Mouse (Mus musculus): Measurements from ENCODE around the gene Asb7. TPM values are rescaled to one million over a fixed set of nuclear protein-coding genes. Genes with fewer than 3 reads are reported as not detected.
A peak's percentile ranks its signal among the peaks of the same experiment; 100 is the strongest.

The Asb7 gene
- 6.5 and 6.8 TPM in 2 replicates for polyA plus RNA-seq (2016; fragmentation: Nextera tagmentation; extraction: Ambion mirVana)

GRCm38 (mm10) chr7:66689294-66689619 lies at the start of gene Asb7:
Gene Asb7 (minus strand): TSS chr7:66689596.
- peak within 1 kb of the TSS; percentile 73 for H3K27ac ChIP-seq
- H3K4me1 ChIP-seq: peaks cover 27% of the 10 kb centered on the region
- peak within 1 kb of the TSS; percentile 90 for H3K4me2 ChIP-seq
- ATAC-seq: no peak
- under 1% methylated on average over 18 of the region's 18 CpGs for WGBS (ENCODE audit: insufficient replicate concordance)
- H3K4me3 ChIP-seq: peak within 1 kb of the TSS; percentile 81
- no peaks in the 10 kb centered on the region for H3K27me3 ChIP-seq (replicated peaks)
- H3K9ac ChIP-seq: peak within 1 kb of the TSS; percentile 81
- H3K36me3 ChIP-seq: peaks cover 4% of the 10 kb centered on the region; the same call in 1 of the 2 replicates
- H3K9me3 ChIP-seq (replicated peaks): no peaks in the 10 kb centered on the region

- 67% methylated on average over 4 of the region's 4 CpGs for WGBS (ENCODE audit: insufficient replicate concordance)
- H3K9me3 ChIP-seq (replicated peaks): no peaks in the 10 kb centered on the region
- H3K27ac ChIP-seq: no peak overlapping the region
- no peaks in the 10 kb centered on the region for H3K36me3 ChIP-seq
- no peak overlapping the region for H3K9ac ChIP-seq
- H3K4me1 ChIP-seq: no peaks in the 10 kb centered on the region
- ATAC-seq: no peak
- no peak overlapping the region for H3K4me3 ChIP-seq
- H3K4me2 ChIP-seq: no peak overlapping the region
- no peaks in the 10 kb centered on the region for H3K27me3 ChIP-seq (replicated peaks)
These were observed 48.0 kb upstream of the Asb7 start for GRCm38 (mm10) chr7:66737418-66737817.

GRCm38 (mm10) chr7:66734993-66735392 lies 45.6 kb upstream of the Asb7 start:
- 71% methylated on average over 6 of the region's 6 CpGs for WGBS (ENCODE audit: insufficient replicate concordance)
- no peaks in the 10 kb centered on the region for H3K4me1 ChIP-seq
- H3K36me3 ChIP-seq: no peaks in the 10 kb centered on the region
- no peaks in the 10 kb centered on the region for H3K9me3 ChIP-seq (replicated peaks)
- no peak overlapping the region for H3K9ac ChIP-seq
- H3K4me3 ChIP-seq: no peak overlapping the region
- H3K27ac ChIP-seq: no peak overlapping the region
- no peak overlapping the region for H3K4me2 ChIP-seq
- no peaks in the 10 kb centered on the region for H3K27me3 ChIP-seq (replicated peaks)
- ATAC-seq: no peak

- Histone ChIP-seq H3K27me3 (replicated peaks) (no peaks in the 10 kb centered on the region), H3K4me1 (no peaks in the 10 kb centered on the region), H3K36me3 (no peaks in the 10 kb centered on the region), H3K4me2 (no peak overlapping the region), H3K9ac (no peak overlapping the region), H3K9me3 (replicated peaks) (no peaks in the 10 kb centered on the region), H3K4me3 (no peak overlapping the region), H3K27ac (no peak overlapping the region)
- ATAC-seq: no peak
- WGBS (ENCODE audit: insufficient replicate concordance): 76% methylated on average over 4 of the region's 4 CpGs
These were observed 45.1 kb upstream of the Asb7 start for GRCm38 (mm10) chr7:66734466-66734865.

- Histone ChIP-seq H3K9me3 (replicated peaks) (no peaks in the 10 kb centered on the region), H3K4me3 (no peak overlapping the region), H3K27ac (no peak overlapping the region), H3K9ac (no peak overlapping the region), H3K36me3 (no peaks in the 10 kb centered on the region), H3K4me1 (no peaks in the 10 kb centered on the region), H3K27me3 (replicated peaks) (no peaks in the 10 kb centered on the region), H3K4me2 (no peak overlapping the region)
- WGBS (ENCODE audit: insufficient replicate concordance): 83% methylated on average over 11 of the region's 11 CpGs
- ATAC-seq: no peak
These were observed 44.5 kb upstream of the Asb7 start for GRCm38 (mm10) chr7:66733882-66734281.

GRCm38 (mm10) chr7:66733431-66733830 lies 44.0 kb upstream of the Asb7 start:
- no peaks in the 10 kb centered on the region for H3K4me1 ChIP-seq
- no peaks in the 10 kb centered on the region for H3K27me3 ChIP-seq (replicated peaks)
- no peak overlapping the region for H3K4me2 ChIP-seq
- no peak overlapping the region for H3K9ac ChIP-seq
- no peaks in the 10 kb centered on the region for H3K36me3 ChIP-seq
- no peaks in the 10 kb centered on the region for H3K9me3 ChIP-seq (replicated peaks)
- H3K4me3 ChIP-seq: no peak overlapping the region
- 82% methylated on average over 17 of the region's 17 CpGs for WGBS (ENCODE audit: insufficient replicate concordance)
- H3K27ac ChIP-seq: no peak overlapping the region
- ATAC-seq: no peak

- Histone ChIP-seq H3K27me3 (replicated peaks) (no peaks in the 10 kb centered on the region), H3K36me3 (no peaks in the 10 kb centered on the region), H3K4me2 (no peak overlapping the region), H3K4me1 (no peaks in the 10 kb centered on the region), H3K4me3 (no peak overlapping the region), H3K27ac (no peak overlapping the region), H3K9me3 (replicated peaks) (no peaks in the 10 kb centered on the region), H3K9ac (no peak overlapping the region)
- WGBS (ENCODE audit: insufficient replicate concordance): 80% methylated on average over 2 of the region's 2 CpGs
- no peak for ATAC-seq
These were observed 39.8 kb upstream of the Asb7 start for GRCm38 (mm10) chr7:66729232-66729631.

GRCm38 (mm10) chr7:66728072-66728471 lies 38.7 kb upstream of the Asb7 start:
- H3K4me1 ChIP-seq: no peaks in the 10 kb centered on the region
- H3K9me3 ChIP-seq (replicated peaks): no peaks in the 10 kb centered on the region
- no peak overlapping the region for H3K9ac ChIP-seq
- H3K4me3 ChIP-seq: no peak overlapping the region
- ATAC-seq: no peak
- H3K27me3 ChIP-seq (replicated peaks): no peaks in the 10 kb centered on the region
- H3K27ac ChIP-seq: no peak overlapping the region
- no peak overlapping the region for H3K4me2 ChIP-seq
- no peaks in the 10 kb centered on the region for H3K36me3 ChIP-seq
- 85% methylated on average over 6 of the region's 6 CpGs for WGBS (ENCODE audit: insufficient replicate concordance)

- Histone ChIP-seq H3K36me3 (no peaks in the 10 kb centered on the region), H3K9me3 (replicated peaks) (no peaks in the 10 kb centered on the region), H3K9ac (no peak overlapping the region), H3K27ac (no peak overlapping the region), H3K4me2 (no peak overlapping the region), H3K4me1 (no peaks in the 10 kb centered on the region), H3K27me3 (replicated peaks) (no peaks in the 10 kb centered on the region), H3K4me3 (no peak overlapping the region)
- 65% methylated on average over 6 of the region's 6 CpGs for WGBS (ENCODE audit: insufficient replicate concordance)
- ATAC-seq: no peak
These were observed 35.6 kb upstream of the Asb7 start for GRCm38 (mm10) chr7:66724954-66725353.

- Histone ChIP-seq H3K27me3 (replicated peaks) (no peaks in the 10 kb centered on the region), H3K27ac (no peak overlapping the region), H3K36me3 (no peaks in the 10 kb centered on the region), H3K4me3 (no peak overlapping the region), H3K9me3 (replicated peaks) (no peaks in the 10 kb centered on the region), H3K9ac (no peak overlapping the region), H3K4me1 (no peaks in the 10 kb centered on the region), H3K4me2 (no peak overlapping the region)
- WGBS (ENCODE audit: insufficient replicate concordance): 68% methylated on average over 4 of the region's 4 CpGs
- ATAC-seq: no peak
These were observed 35.1 kb upstream of the Asb7 start for GRCm38 (mm10) chr7:66724514-66724913.

GRCm38 (mm10) chr7:66711166-66711565 lies 21.8 kb upstream of the Asb7 start:
- Histone ChIP-seq H3K9me3 (replicated peaks) (no peaks in the 10 kb centered on the region), H3K36me3 (peaks cover 61% of the 10 kb centered on the region), H3K4me3 (no peak overlapping the region), H3K27ac (no peak overlapping the region), H3K27me3 (replicated peaks) (no peaks in the 10 kb centered on the region), H3K9ac (no peak overlapping the region), H3K4me1 (no peaks in the 10 kb centered on the region), H3K4me2 (no peak overlapping the region)
- ATAC-seq: no peak
- WGBS (ENCODE audit: insufficient replicate concordance): 44% methylated on average over 2 of the region's 2 CpGs

GRCm38 (mm10) chr7:66704631-66705030 lies 15.2 kb upstream of the Asb7 start:
- no peaks in the 10 kb centered on the region for H3K9me3 ChIP-seq (replicated peaks)
- peaks cover 27% of the 10 kb centered on the region for H3K36me3 ChIP-seq
- no peak overlapping the region for H3K4me2 ChIP-seq
- H3K27ac ChIP-seq: no peak overlapping the region
- no peak overlapping the region for H3K9ac ChIP-seq
- no peak for ATAC-seq
- H3K27me3 ChIP-seq (replicated peaks): no peaks in the 10 kb centered on the region
- H3K4me1 ChIP-seq: peaks cover 4% of the 10 kb centered on the region; the same call in 1 of the 2 replicates
- WGBS (ENCODE audit: insufficient replicate concordance): 79% methylated on average over 3 of the region's 3 CpGs
- no peak overlapping the region for H3K4me3 ChIP-seq

GRCm38 (mm10) chr7:66702721-66703120 lies 13.3 kb upstream of the Asb7 start:
- peaks cover 7% of the 10 kb centered on the region; the same call in 1 of the 2 replicates for H3K4me1 ChIP-seq
- H3K27ac ChIP-seq: no peak overlapping the region
- H3K4me2 ChIP-seq: no peak overlapping the region
- no peak overlapping the region for H3K9ac ChIP-seq
- no peaks in the 10 kb centered on the region for H3K27me3 ChIP-seq (replicated peaks)
- peaks cover 20% of the 10 kb centered on the region for H3K36me3 ChIP-seq
- 72% methylated on average over 7 of the region's 7 CpGs for WGBS (ENCODE audit: insufficient replicate concordance)
- no peaks in the 10 kb centered on the region for H3K9me3 ChIP-seq (replicated peaks)
- H3K4me3 ChIP-seq: no peak overlapping the region
- no peak for ATAC-seq

All from liver, embryonic 12.5 days (tissue).